In the genomic region with DNA sequence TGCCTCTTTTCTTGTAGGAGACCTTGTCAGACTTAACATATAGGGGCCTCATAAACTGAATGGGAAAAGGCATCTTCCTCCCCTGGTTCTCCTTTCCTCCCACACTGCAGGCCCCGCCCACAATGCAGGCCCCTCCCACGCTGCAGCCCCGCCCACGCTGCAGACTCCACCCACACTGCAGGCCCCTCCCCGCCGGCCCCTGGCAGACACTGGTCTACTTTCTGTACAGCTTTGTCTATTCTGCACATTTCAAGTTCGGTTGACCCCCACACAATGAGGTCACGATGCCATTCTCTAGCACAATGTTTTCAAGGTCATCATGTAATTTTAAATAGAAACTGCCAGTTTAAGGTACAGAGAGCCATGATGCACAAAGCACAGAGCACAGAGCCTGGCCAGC, we compare ENCODE assay signal across 24 mouse cellular contexts. TPM values are rescaled to one million over a fixed set of nuclear protein-coding genes. Genes with fewer than 3 reads are reported as not detected.
DNase-seq lines count a peak whose midpoint lies in the region; ATAC-seq lines count a peak whose summit lies in the region.
"Had no signal": no experiment of that assay in that cellular context is flagged by ENCODE, and none has a peak within 500 bp of the region (broad histone marks: within the 10 kb centered on the region; RNA-seq: fewer than 3 reads in every experiment).

No protein-coding gene starts in this region.

- intact Hi-C loops in left cerebral cortex, postnatal 36 days (cut with DNase I): no loop called here

- 0 out of 2 replicates have a peak overlapping the region, but pooled peaks have one; percentile 2 for H3K27ac ChIP-seq in neural tube, embryonic 15.5 days (replicated peaks)
- no peak overlapping the region for H3K27ac ChIP-seq in intestine, embryonic 16.5 days (ENCODE audit: low read length)
- H3K27ac ChIP-seq: forebrain, embryonic 13.5 days; kidney, embryonic 15.5 days; limb, embryonic 10.5 days; limb, embryonic 15.5 days; midbrain, embryonic 13.5 days; stomach, postnatal 0 days had no signal

- no peak overlapping the region for H3K9ac ChIP-seq in neural tube, embryonic 15.5 days (replicated peaks)
- no peak overlapping the region for H3K9ac ChIP-seq in intestine, embryonic 16.5 days (ENCODE audit: low read depth, low read length)
- H3K9ac ChIP-seq: forebrain, embryonic 13.5 days; heart, embryonic 12.5 days; hindbrain, embryonic 14.5 days; kidney, embryonic 15.5 days; limb, embryonic 15.5 days; midbrain, embryonic 13.5 days had no signal

- ATAC-seq in neural tube, embryonic 15.5 days (ENCODE audit: low FRiP score): no peak
- no peak for ATAC-seq in intestine, embryonic 16.5 days
- ATAC-seq: activated CD4-positive, CD25-positive, alpha-beta regulatory T cell, adult 4 months; forebrain, embryonic 13.5 days; midbrain, embryonic 13.5 days had no signal

- peaks cover 21% of the 10 kb centered on the region for H3K4me1 ChIP-seq in neural tube, embryonic 15.5 days
- peaks cover 18% of the 10 kb centered on the region; the same call in 1 of the 2 replicates for H3K4me1 ChIP-seq in intestine, embryonic 16.5 days (ENCODE audit: control insufficient read depth, insufficient read depth, low read length)

- H3K36me3 ChIP-seq in neural tube, embryonic 15.5 days: peaks cover 4% of the 10 kb centered on the region; the same call in 1 of the 2 replicates
- no peaks in the 10 kb centered on the region for H3K36me3 ChIP-seq in intestine, embryonic 16.5 days (ENCODE audit: control insufficient read depth, insufficient read depth, low read length)
- H3K36me3 ChIP-seq: limb, embryonic 15.5 days; midbrain, embryonic 13.5 days had no signal

- H3K4me3 ChIP-seq in neural tube, embryonic 15.5 days (replicated peaks): no peak overlapping the region
- no peak overlapping the region for H3K4me3 ChIP-seq in intestine, embryonic 16.5 days (ENCODE audit: low read length)
- H3K4me3 ChIP-seq: forebrain, embryonic 13.5 days; heart, embryonic 12.5 days; kidney, embryonic 15.5 days; limb, embryonic 10.5 days; limb, embryonic 15.5 days; megakaryocyte, embryonic 14.5 days; midbrain, embryonic 13.5 days had no signal

- H3K4me2 ChIP-seq in neural tube, embryonic 15.5 days: no peak overlapping the region
- no peak overlapping the region for H3K4me2 ChIP-seq in intestine, embryonic 16.5 days (ENCODE audit: low read depth, low read length)
- H3K4me2 ChIP-seq: forebrain, embryonic 13.5 days; heart, embryonic 12.5 days; hindbrain, embryonic 14.5 days; kidney, embryonic 15.5 days; limb, embryonic 15.5 days; midbrain, embryonic 13.5 days had no signal

- 73% methylated on average over 8 of the region's 8 CpGs for WGBS in neural tube, embryonic 15.5 days
- 77% methylated on average over 8 of the region's 8 CpGs for WGBS in intestine, embryonic 16.5 days

- no peaks in the 10 kb centered on the region for H3K9me3 ChIP-seq in neural tube, embryonic 15.5 days (replicated peaks)
- no peaks in the 10 kb centered on the region; the same call in 1 of the 2 replicates for H3K9me3 ChIP-seq in intestine, embryonic 16.5 days (ENCODE audit: control insufficient read depth, low read length)
- H3K9me3 ChIP-seq: kidney, embryonic 15.5 days; limb, embryonic 10.5 days; limb, embryonic 15.5 days; midbrain, embryonic 13.5 days had no signal

- no peak for DNase-seq in neural tube, embryonic 10.5 days (ENCODE audit: extremely low spot score, low spot score)
- DNase-seq in ES-CJ7 (ENCODE audit: low read depth, low spot score) (peak; percentile 69), ZHBTc4 (ENCODE audit: low read depth, low spot score) (peak; percentile 85)
- DNase-seq in testis, postnatal 14 days (ENCODE audit: low spot score): peak; percentile 72
- DNase-seq in left cerebral cortex, postnatal 36 days (ENCODE audit: low spot score in 2 of 2): no peak
- DNase-seq: adrenal gland, adult 2 months; cerebellum, adult 8-10 months; cerebellum, postnatal 25 days; gastrocnemius, postnatal 10 days; kidney, adult 11 months; lung, postnatal 36 days; right cerebral cortex, postnatal 4 days had no signal

- no peaks in the 10 kb centered on the region for H3K27me3 ChIP-seq in neural tube, embryonic 15.5 days (replicated peaks)
- no peaks in the 10 kb centered on the region for H3K27me3 ChIP-seq in intestine, embryonic 16.5 days (replicated peaks; ENCODE audit: control insufficient read depth, insufficient read depth, low read length)
- H3K27me3 ChIP-seq: forebrain, embryonic 13.5 days; heart, embryonic 12.5 days; kidney, embryonic 15.5 days; limb, embryonic 15.5 days; megakaryocyte, embryonic 14.5 days had no signal

RNA-seq across cellular contexts. Expression of gene Dnmbp, which starts 15.6 kb away (rescaled TPM):
- polyA plus RNA-seq in neural tube, embryonic 15.5 days (2015; fragmentation: Nextera tagmentation; extraction: Ambion mirVana): 8.0 and 12.7 TPM in 2 replicates
- polyA plus RNA-seq in intestine, embryonic 16.5 days (2015; fragmentation: Nextera tagmentation; extraction: Ambion mirVana): 34.2 and 34.3 TPM in 2 replicates
- 10 to 100 TPM; 11.8 to 12.5 TPM for total RNA-seq in left cerebral cortex, postnatal 36 days (2021)

Comparison
In these comparisons a context has a peak if more than half of its experiments do, and no peak if none do; other contexts are left out.
1. DNase-seq: peak in ES-CJ7 (single experiment), ZHBTc4 (single experiment) and testis, postnatal 14 days (single experiment); none in neural tube, embryonic 10.5 days (single experiment) and left cerebral cortex, postnatal 36 days (0 of 2).